ENCODE assay signal across 8 mouse cellular contexts in genomic region chr2:70562011-70562491, GRCm38 (mm10). TPM values are rescaled to one million over a fixed set of nuclear protein-coding genes. Genes with fewer than 3 reads are reported as not detected.
DNase-seq lines count a peak whose midpoint lies in the region; ATAC-seq and TF ChIP-seq lines count a peak whose summit lies in the region.

No protein-coding gene starts in this region.

- intact Hi-C loops in heart, adult 2 months (cut with DNase I): no loop called here

- peaks cover 86% of the 10 kb centered on the region for H3K27me3 ChIP-seq in heart, embryonic 14.5 days (ENCODE audit: control insufficient read depth, insufficient read depth, low read length)
- H3K27me3 ChIP-seq in heart, adult 2 months (ENCODE audit: control insufficient read depth, insufficient read depth, low read length): peaks cover 30% of the 10 kb centered on the region
- H3K27me3 ChIP-seq in forebrain, embryonic 10.5 days (ENCODE audit: poor library complexity, severe bottlenecking): peaks cover 95% of the 10 kb centered on the region
- peaks cover 88% of the 10 kb centered on the region for H3K27me3 ChIP-seq in liver, embryonic 13.5 days

- H3K9ac ChIP-seq in heart, embryonic 14.5 days (ENCODE audit: low read length): no peak overlapping the region
- no peak overlapping the region for H3K9ac ChIP-seq in heart, adult 2 months (ENCODE audit: low read depth, low read length)
- peak overlapping the region; percentile 59 for H3K9ac ChIP-seq in ES-E14 (ENCODE audit: insufficient read depth, low read depth, low read length, poor library complexity, severe bottlenecking)
- no peak overlapping the region for H3K9ac ChIP-seq in liver, embryonic 13.5 days

- WGBS in heart, embryonic 14.5 days: under 1% methylated on average over 39 of the region's 42 CpGs
- under 1% methylated on average over 42 of the region's 42 CpGs for WGBS in heart, adult 2 months
- under 1% methylated on average over 42 of the region's 42 CpGs for WGBS in forebrain, embryonic 10.5 days
- 3% methylated on average over 40 of the region's 42 CpGs for WGBS in liver, embryonic 13.5 days (ENCODE audit: insufficient replicate concordance)

- H3K4me2 ChIP-seq in heart, embryonic 14.5 days (ENCODE audit: low read length): peak overlapping the region; percentile 55
- H3K4me2 ChIP-seq in liver, embryonic 13.5 days: peak overlapping the region; percentile 17; the same call in 1 of the 2 replicates

- peak overlapping the region; percentile 28 to 29 for H3K4me3 ChIP-seq in heart, embryonic 14.5 days (ENCODE audit: control insufficient read depth in 1 of 2, insufficient read depth in 1 of 2, low read depth in 1 of 2, low read length in 2 of 2)
- H3K4me3 ChIP-seq in heart, adult 2 months: no peak overlapping the region
- peak overlapping the region; percentile 52 to 55 for H3K4me3 ChIP-seq in ES-E14 (ENCODE audit: insufficient read depth in 1 of 2, low read depth in 1 of 2, low read length in 2 of 2, poor library complexity in 1 of 2, severe bottlenecking in 1 of 2)
- peak overlapping the region; percentile 48 for H3K4me3 ChIP-seq in forebrain, embryonic 10.5 days
- no peak overlapping the region for H3K4me3 ChIP-seq in liver, embryonic 13.5 days (replicated peaks)

- H3K4me1 ChIP-seq in heart, embryonic 14.5 days (ENCODE audit: control insufficient read depth in 2 of 2, insufficient read depth in 2 of 2, low read length in 2 of 2): peaks cover 26 to 41% of the 10 kb centered on the region in 2 experiments
- no peaks in the 10 kb centered on the region for H3K4me1 ChIP-seq in heart, adult 2 months (ENCODE audit: control insufficient read depth, insufficient read depth, low read length)
- peaks cover 5 to 8% of the 10 kb centered on the region in 2 experiments for H3K4me1 ChIP-seq in ES-E14 (ENCODE audit: control insufficient read depth in 2 of 2, insufficient read depth in 2 of 2, low read length in 2 of 2, poor library complexity in 1 of 2)
- peaks cover 80% of the 10 kb centered on the region for H3K4me1 ChIP-seq in forebrain, embryonic 10.5 days
- peaks cover 3% of the 10 kb centered on the region; the same call in 1 of the 2 replicates for H3K4me1 ChIP-seq in liver, embryonic 13.5 days (replicated peaks)

- DNase-seq in heart, adult 2 months: no peak
- DNase-seq in ES-E14 (ENCODE audit: low read depth, low spot score): no peak
- peak; percentile 64 for DNase-seq in forebrain, embryonic 10.5 days (ENCODE audit: extremely low spot score, low spot score)
- no peak for DNase-seq in liver, embryonic 13.5 days
- no peak for DNase-seq in gastrocnemius, adult 8-10 months (ENCODE audit: low spot score in 2 of 2)
- no peak for DNase-seq in layer of hippocampus, adult 9-10 months (ENCODE audit: low spot score)
- DNase-seq in spleen, adult 12 weeks (ENCODE audit: low spot score): no peak

- no peak for TF ChIP-seq CTCF in heart, adult 2 months (IDR thresholded peaks at IDR 0.05)

- no peak for ATAC-seq in heart, embryonic 14.5 days (ENCODE audit: insufficient number of reproducible peaks, insufficient read depth, low FRiP score, low read depth)
- ATAC-seq in liver, embryonic 13.5 days (ENCODE audit: low read depth): no peak

- no peaks in the 10 kb centered on the region for H3K9me3 ChIP-seq in heart, embryonic 14.5 days (ENCODE audit: control insufficient read depth, low read length)
- H3K9me3 ChIP-seq in ES-E14 (ENCODE audit: control insufficient read depth, insufficient read depth, low read depth, low read length): no peaks in the 10 kb centered on the region
- no peaks in the 10 kb centered on the region for H3K9me3 ChIP-seq in forebrain, embryonic 10.5 days
- no peaks in the 10 kb centered on the region for H3K9me3 ChIP-seq in liver, embryonic 13.5 days (replicated peaks)

- no peak for TF ChIP-seq POLR2A in heart, adult 2 months (IDR thresholded peaks at IDR 0.05; ENCODE audit: insufficient read depth, low read depth, low read length)

- H3K79me2 ChIP-seq in heart, adult 2 months (replicated peaks; ENCODE audit: control insufficient read depth, insufficient read depth, low read length): no peaks in the 10 kb centered on the region

- no peaks in the 10 kb centered on the region for H3K36me3 ChIP-seq in heart, embryonic 14.5 days (ENCODE audit: control insufficient read depth, insufficient read depth, low read length)
- H3K36me3 ChIP-seq in heart, adult 2 months (ENCODE audit: control insufficient read depth, insufficient read depth, low read length): no peaks in the 10 kb centered on the region
- no peaks in the 10 kb centered on the region for H3K36me3 ChIP-seq in ES-E14 (ENCODE audit: control insufficient read depth, insufficient read depth, low read length, poor library complexity, severe bottlenecking)
- H3K36me3 ChIP-seq in forebrain, embryonic 10.5 days (replicated peaks): no peaks in the 10 kb centered on the region
- no peaks in the 10 kb centered on the region for H3K36me3 ChIP-seq in liver, embryonic 13.5 days

- no peak for TF ChIP-seq EP300 in heart, adult 2 months (IDR thresholded peaks at IDR 0.05; ENCODE audit: insufficient read depth, low read depth, low read length)

- no peak overlapping the region for H3K27ac ChIP-seq in heart, embryonic 14.5 days (replicated peaks in 1 of 2; ENCODE audit: control insufficient read depth in 1 of 2, insufficient read depth in 1 of 2, low read depth in 2 of 2, low read length in 2 of 2)
- H3K27ac ChIP-seq in heart, adult 2 months: no peak overlapping the region
- H3K27ac ChIP-seq in ES-E14 (ENCODE audit: insufficient read depth, low read depth, low read length, poor library complexity, severe bottlenecking): no peak overlapping the region
- H3K27ac ChIP-seq in forebrain, embryonic 10.5 days: peak overlapping the region; percentile 8; the same call in 1 of the 2 replicates
- H3K27ac ChIP-seq in liver, embryonic 13.5 days: no peak overlapping the region

- in situ Hi-C loops in ES-E14 (cut with MboI; ENCODE audit: low sequenced_read_pairs in 2 of 2, unreplicated experiment in 2 of 2): loop anchor here (5.0 to 25.0 kb wide), 6 partner anchors 87 to 983 kb away; partner anchors contain the start of genes Dlx2 (in 2 of the 2), Lrp2 (in 1 of the 2) and Sp5 (in 1 of the 2)

TF ChIP-seq in ES-E14, 5 proteins besides CTCF, POLR2A, EP300 and RAD21:
- TF ChIP-seq CHD2 (IDR thresholded peaks at IDR 0.05; ENCODE audit: low read depth, low read length) (no peak), ZNF384 (IDR thresholded peaks at IDR 0.05; ENCODE audit: low read depth, low read length) (no peak)

RNA-seq across cellular contexts. Expression of gene Gad1, which starts 9.2 kb away (rescaled TPM):
- 0.23 and 0.26 TPM in 2 replicates for polyA plus RNA-seq in heart, embryonic 14.5 days (2014; fragmentation: Nextera tagmentation; extraction: Ambion mirVana)
- total RNA-seq in heart, adult 2 months (2021): under 1 TPM; 0.23 to 0.45 TPM
- polyA plus RNA-seq in heart, adult 2 months (2012; rRNA removed): 0.04 and 0.12 TPM in 2 replicates
- total RNA-seq in ES-E14 (2012; rRNA removed): 1.0 and 3.1 TPM in 2 replicates
- polyA plus RNA-seq in forebrain, embryonic 10.5 days (2016; fragmentation: Nextera tagmentation; extraction: Ambion mirVana): 2.3 and 3.4 TPM in 2 replicates
- 0.06 and 0.15 TPM in 2 replicates for polyA plus RNA-seq in liver, embryonic 13.5 days (2015; fragmentation: Nextera tagmentation; extraction: Ambion mirVana)
- total RNA-seq in gastrocnemius, adult 8-10 months (2022): 1 to 10 TPM in 1 of 4 experiments, under 1 TPM in 3; 0.13 to 1.7 (median 0.44) TPM

RNA-seq across cellular contexts. Expression of gene Erich2, which starts 53.4 kb away (rescaled TPM):
- 0.36 and 1.0 TPM in 2 replicates for polyA plus RNA-seq in heart, embryonic 14.5 days (2014; fragmentation: Nextera tagmentation; extraction: Ambion mirVana)
- not detected for total RNA-seq in heart, adult 2 months (2021)
- 1.0 TPM in 1 of 2 replicates, not detected in the other for polyA plus RNA-seq in heart, adult 2 months (2012; rRNA removed)
- 0.26 TPM in 1 of 2 replicates, not detected in the other for total RNA-seq in ES-E14 (2012; rRNA removed)
- polyA plus RNA-seq in forebrain, embryonic 10.5 days (2016; fragmentation: Nextera tagmentation; extraction: Ambion mirVana): 0.56 and 0.77 TPM in 2 replicates
- not detected in 2 replicates for polyA plus RNA-seq in liver, embryonic 13.5 days (2015; fragmentation: Nextera tagmentation; extraction: Ambion mirVana)
- not detected for total RNA-seq in gastrocnemius, adult 8-10 months (2022)

Comparison
In these comparisons a context has a peak if more than half of its experiments do, and no peak if none do; other contexts are left out.
1. H3K4me3 ChIP-seq: peak in heart, embryonic 14.5 days (2 of 2), ES-E14 (2 of 2) and forebrain, embryonic 10.5 days (single experiment); none in heart, adult 2 months (single experiment) and liver, embryonic 13.5 days (single experiment).